23 mouse cellular contexts compared by ENCODE assay signal in the genomic region with DNA sequence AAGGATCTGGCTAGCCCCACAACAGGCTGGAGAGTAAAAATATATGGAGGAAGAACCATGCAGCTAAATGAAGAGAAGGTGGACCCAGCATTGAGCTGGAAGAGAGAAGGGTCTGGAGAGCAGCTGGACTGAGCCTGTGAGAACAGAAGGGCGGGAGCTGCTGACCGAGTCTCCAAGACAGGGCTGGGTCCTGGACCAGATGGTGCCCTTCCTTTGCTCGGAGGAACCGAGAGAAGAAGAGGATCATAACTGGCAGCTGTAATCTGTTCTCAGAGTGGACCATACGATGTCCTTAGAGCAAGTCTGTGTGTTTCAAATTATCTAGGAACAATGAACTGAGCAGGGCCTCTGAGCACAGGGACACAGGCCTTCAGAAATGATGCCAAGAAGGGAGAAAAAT.
DNase-seq lines count a peak whose midpoint lies in the region; ATAC-seq lines count a peak whose summit lies in the region.
"Had no signal": no experiment of that assay in that cellular context is flagged by ENCODE, and none has a peak within 500 bp of the region (broad histone marks: within the 10 kb centered on the region; RNA-seq: fewer than 3 reads in every experiment).

No protein-coding gene starts in this region.

- H3K27ac ChIP-seq in kidney, embryonic 15.5 days = no peak overlapping the region
- H3K27ac ChIP-seq: embryonic facial prominence, embryonic 10.5 days; embryonic facial prominence, embryonic 13.5 days; forebrain, embryonic 12.5 days; forebrain, embryonic 15.5 days; heart, adult 2 months; hindbrain, embryonic 15.5 days; intestine, embryonic 15.5 days had no signal

- DNase-seq in cerebellum, postnatal 10 days = peak; percentile 53 to 65
- DNase-seq in heart, adult 11 months = peak; percentile 55
- DNase-seq in heart, adult 9 months (ENCODE audit: low spot score in 2 of 2) = no peak
- peak; percentile 6 for DNase-seq in kidney, postnatal 10 days
- DNase-seq in retina, embryonic 14.5 days (ENCODE audit: low spot score) = peak; percentile 18
- DNase-seq in lung, postnatal 10 days = no peak
- DNase-seq: adrenal gland, adult 8-10 months; adrenal gland, postnatal 25 days; cerebellum, adult 18-20 months; cerebellum, adult 9-10 months; gastrocnemius, postnatal 25 days; heart, adult 2 months had no signal

- WGBS in kidney, embryonic 15.5 days = 57% methylated on average over 5 of the region's 5 CpGs

- H3K9me3 ChIP-seq in kidney, embryonic 15.5 days (replicated peaks) = no peaks in the 10 kb centered on the region
- H3K9me3 ChIP-seq: embryonic facial prominence, embryonic 10.5 days; embryonic facial prominence, embryonic 13.5 days; forebrain, embryonic 12.5 days; forebrain, embryonic 15.5 days; hindbrain, embryonic 15.5 days; intestine, embryonic 15.5 days had no signal

- no peaks in the 10 kb centered on the region for H3K36me3 ChIP-seq in kidney, embryonic 15.5 days
- H3K36me3 ChIP-seq: embryonic facial prominence, embryonic 10.5 days; embryonic facial prominence, embryonic 13.5 days; forebrain, embryonic 12.5 days; forebrain, embryonic 15.5 days; hindbrain, embryonic 15.5 days; intestine, embryonic 15.5 days had no signal

- H3K27me3 ChIP-seq in kidney, embryonic 15.5 days = no peaks in the 10 kb centered on the region
- H3K27me3 ChIP-seq: embryonic facial prominence, embryonic 13.5 days; forebrain, embryonic 12.5 days; forebrain, embryonic 15.5 days; hindbrain, embryonic 15.5 days; intestine, embryonic 15.5 days had no signal

- H3K4me3 ChIP-seq in kidney, embryonic 15.5 days (replicated peaks) = no peak overlapping the region
- H3K4me3 ChIP-seq: embryonic facial prominence, embryonic 10.5 days; embryonic facial prominence, embryonic 13.5 days; erythroblast, embryonic 14.5 days; forebrain, embryonic 12.5 days; forebrain, embryonic 15.5 days; heart, adult 2 months; hindbrain, embryonic 15.5 days; intestine, embryonic 15.5 days had no signal

- H3K4me2 ChIP-seq in kidney, embryonic 15.5 days = no peak overlapping the region
- H3K4me2 ChIP-seq: embryonic facial prominence, embryonic 13.5 days; forebrain, embryonic 12.5 days; forebrain, embryonic 15.5 days; heart, embryonic 11.5 days; hindbrain, embryonic 15.5 days; intestine, embryonic 15.5 days had no signal

- H3K9ac ChIP-seq in kidney, embryonic 15.5 days = no peak overlapping the region
- H3K9ac ChIP-seq: embryonic facial prominence, embryonic 13.5 days; forebrain, embryonic 12.5 days; forebrain, embryonic 15.5 days; hindbrain, embryonic 15.5 days; intestine, embryonic 15.5 days had no signal

- H3K4me1 ChIP-seq in kidney, embryonic 15.5 days = no peaks in the 10 kb centered on the region
- H3K4me1 ChIP-seq: embryonic facial prominence, embryonic 10.5 days; embryonic facial prominence, embryonic 13.5 days; forebrain, embryonic 12.5 days; forebrain, embryonic 15.5 days; hindbrain, embryonic 15.5 days; intestine, embryonic 15.5 days had no signal

- ATAC-seq in cerebellum, adult (ENCODE audit: insufficient number of reproducible peaks, low FRiP score, low TSS enrichment) = no peak
- ATAC-seq in kidney, embryonic 15.5 days (replicated peaks; ENCODE audit: low FRiP score) = no peak
- ATAC-seq: activated CD4-positive, CD25-positive, alpha-beta regulatory T cell, adult 4 months; forebrain, embryonic 15.5 days; intestine, embryonic 15.5 days had no signal

Comparison
In these comparisons a context has a peak if more than half of its experiments do, and no peak if none do; other contexts are left out.
1. DNase-seq: peak in cerebellum, postnatal 10 days (2 of 2), heart, adult 11 months (single experiment), kidney, postnatal 10 days (single experiment) and retina, embryonic 14.5 days (single experiment); none in heart, adult 9 months (0 of 2) and lung, postnatal 10 days (single experiment).